Mouse (Mus musculus) megakaryocyte, embryonic 14.5 days (primary cell): ENCODE results near the gene Osbpl11.

Experiments used
- FLI1 ChIP-seq: IDR thresholded peaks from 2 replicates; pipeline ENCODE4 v1.6.1; 2012; ENCODE audit warnings: low read length, inconsistent platforms, mixed read lengths
- GATA1 ChIP-seq: IDR thresholded peaks from 3 replicates; pipeline ENCODE4 v1.6.1; 2012; ENCODE audit warnings: mixed read lengths, low read length, inconsistent platforms, borderline replicate concordance

GRCm38 (mm10) chr16:33271824-33272223 is 87.0 kb downstream of the Osbpl11 start:
- TF ChIP-seq GATA1 (no peak), FLI1 (no peak)
